Mouse (Mus musculus) forelimb bud, embryonic 11.5 days (tissue): ENCODE measurements around the gene Pirb.
"Not testable (repeated sequence)": the region's sequence is repeated elsewhere in the genome, so short reads cannot be mapped to it uniquely, and the experiment has no call there.

Experiments
- DNase-seq: peaks from one replicate; pipeline ENCODE4 v3.0.0-alpha.2; 2012; ENCODE audit warnings: low read depth, low spot score

Pirb gene

GRCm38 (mm10) chr7:3720268-3720667 lies at the start of gene Pirb:
Pirb (minus strand) TSS chr7:3720391.
- DNase-seq, result not testable (repeated sequence)

GRCm38 (mm10) chr7:3732675-3733074 lies 12.5 kb upstream of the Pirb start:
- DNase-seq, result not testable (repeated sequence)

- DNase-seq, result not testable (repeated sequence)
Observed at GRCm38 (mm10) chr7:3725459-3725858, 5.3 kb upstream of the Pirb start.

- no peak for DNase-seq
Observed at GRCm38 (mm10) chr7:3715249-3715648, 4.9 kb downstream of the Pirb start.

GRCm38 (mm10) chr7:3712264-3712942 lies 7.8 kb downstream of the Pirb start:
- no peak for DNase-seq

GRCm38 (mm10) chr7:3709000-3709399 lies 11.2 kb downstream of the Pirb start:
- no peak for DNase-seq

- not testable (repeated sequence) for DNase-seq
Observed at GRCm38 (mm10) chr7:3708447-3708980, 11.7 kb downstream of the Pirb start.

GRCm38 (mm10) chr7:3707568-3708413 lies 12.4 kb downstream of the Pirb start:
- DNase-seq, result no peak

GRCm38 (mm10) chr7:3707027-3707426 lies 13.2 kb downstream of the Pirb start:
- no peak for DNase-seq

GRCm38 (mm10) chr7:3706343-3706934 lies 13.8 kb downstream of the Pirb start:
- DNase-seq, result no peak

- no peak for DNase-seq
Observed at GRCm38 (mm10) chr7:3705911-3706310, 14.3 kb downstream of the Pirb start.

GRCm38 (mm10) chr7:3705461-3705860 lies 14.7 kb downstream of the Pirb start:
- DNase-seq, result not testable (repeated sequence)

- DNase-seq, result no peak
Observed at GRCm38 (mm10) chr7:3704475-3704874, 15.7 kb downstream of the Pirb start.

GRCm38 (mm10) chr7:3703879-3704441 lies 16.2 kb downstream of the Pirb start, which contains the start of gene Rps9:
Rps9 (plus strand) TSS chr7:3703993.
- DNase-seq, result peak; percentile 99

GRCm38 (mm10) chr7:3703148-3703878 lies 16.9 kb downstream of the Pirb start:
- DNase-seq, result no peak

GRCm38 (mm10) chr7:3698471-3698870 lies 21.7 kb downstream of the Pirb start:
- no peak for DNase-seq

GRCm38 (mm10) chr7:3694949-3695305 lies 25.3 kb downstream of the Pirb start:
- not testable (repeated sequence) for DNase-seq

GRCm38 (mm10) chr7:3694076-3694948 lies 25.9 kb downstream of the Pirb start:
- DNase-seq, result peak; percentile 89

- DNase-seq, result no peak
Observed at GRCm38 (mm10) chr7:3693809-3694075, 26.4 kb downstream of the Pirb start.
